Mouse (Mus musculus): ENCODE results near the gene Mmp21. TPM values are rescaled to one million over a fixed set of nuclear protein-coding genes. Genes with fewer than 3 reads are reported as not detected.

Mmp21 gene
- polyA plus RNA-seq, 1 experiment from 2014 or later, result not detected

DNA sequence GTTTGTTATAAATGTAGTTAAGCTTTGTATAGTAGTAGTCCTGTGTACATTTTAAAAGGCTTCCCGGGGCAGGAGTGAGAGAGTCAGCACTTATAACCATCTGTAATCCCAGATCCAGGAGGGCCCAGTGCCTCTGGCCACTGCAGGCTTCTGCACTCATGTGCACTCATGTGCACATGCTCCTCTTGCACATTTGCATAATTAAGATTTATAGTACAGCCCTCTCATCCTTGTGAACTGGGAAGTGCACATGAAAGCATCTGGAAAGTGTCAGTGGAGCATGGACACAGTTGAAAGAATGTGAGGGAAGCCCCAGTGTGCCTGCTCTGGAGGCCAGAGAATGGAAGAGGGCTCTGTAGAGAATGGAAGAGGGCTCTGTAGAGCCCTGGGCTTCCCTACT is 17.4 kb downstream of the Mmp21 start:
- H3K36me3 ChIP-seq, result peaks cover 97% of the 10 kb centered on the region
- H3K4me1 ChIP-seq (replicated peaks), result no peaks in the 10 kb centered on the region
- no peak for ATAC-seq (replicated peaks; ENCODE audit: insufficient number of reproducible peaks, insufficient read depth, low FRiP score, low read depth)
- H3K27me3 ChIP-seq, result no peaks in the 10 kb centered on the region
- no peak overlapping the region for H3K4me2 ChIP-seq
- WGBS, result 89% methylated on average over 1 of the region's 1 CpGs
- H3K27ac ChIP-seq, result no peak overlapping the region
- H3K9me3 ChIP-seq (replicated peaks), result no peaks in the 10 kb centered on the region
- H3K9ac ChIP-seq, result no peak overlapping the region
- H3K4me3 ChIP-seq, result no peak overlapping the region

DNA sequence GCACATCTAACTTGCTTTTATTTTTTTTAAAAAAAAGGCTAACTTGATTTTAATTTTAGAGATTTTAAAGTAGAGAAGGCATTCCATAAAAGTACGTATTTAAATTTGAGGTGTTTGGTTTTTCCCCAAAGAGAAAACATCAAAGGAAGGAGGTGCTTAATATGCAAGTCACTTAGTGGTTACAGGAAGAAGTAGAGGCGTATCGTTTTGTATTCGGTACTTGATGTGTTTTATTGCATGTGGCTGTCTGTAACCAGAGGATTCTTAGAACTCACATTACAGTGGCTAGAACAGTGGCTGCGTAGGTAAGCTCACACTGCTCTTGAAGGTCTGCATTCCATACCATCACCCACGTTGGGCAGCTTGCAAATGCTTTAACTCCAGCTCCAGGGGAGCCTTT is 34.1 kb downstream of the Mmp21 start:
- H3K27ac ChIP-seq, result no peak overlapping the region
- no peaks in the 10 kb centered on the region for H3K9me3 ChIP-seq (replicated peaks)
- H3K4me2 ChIP-seq, result no peak overlapping the region
- no peak overlapping the region for H3K4me3 ChIP-seq
- H3K9ac ChIP-seq, result no peak overlapping the region
- peaks cover 89% of the 10 kb centered on the region for H3K36me3 ChIP-seq
- H3K4me1 ChIP-seq (replicated peaks), result no peaks in the 10 kb centered on the region
- H3K27me3 ChIP-seq, result no peaks in the 10 kb centered on the region
- 90% methylated on average over 6 of the region's 6 CpGs for WGBS
- no peak for ATAC-seq (replicated peaks; ENCODE audit: insufficient number of reproducible peaks, insufficient read depth, low FRiP score, low read depth)

GRCm38 (mm10) chr7:133638821-133639220 is 41.0 kb downstream of the Mmp21 start:
- peaks cover 11% of the 10 kb centered on the region for H3K4me1 ChIP-seq (replicated peaks)
- peaks cover 40% of the 10 kb centered on the region for H3K36me3 ChIP-seq
- no peaks in the 10 kb centered on the region for H3K27me3 ChIP-seq
- peak overlapping the region; percentile 90 for H3K4me2 ChIP-seq
- no peak overlapping the region for H3K27ac ChIP-seq
- no peak for ATAC-seq (replicated peaks; ENCODE audit: insufficient number of reproducible peaks, insufficient read depth, low FRiP score, low read depth)
- no peak overlapping the region for H3K9ac ChIP-seq
- peak overlapping the region; percentile 82 for H3K4me3 ChIP-seq
- no peaks in the 10 kb centered on the region for H3K9me3 ChIP-seq (replicated peaks)
- WGBS, result 90% methylated on average over 13 of the region's 13 CpGs

DNA sequence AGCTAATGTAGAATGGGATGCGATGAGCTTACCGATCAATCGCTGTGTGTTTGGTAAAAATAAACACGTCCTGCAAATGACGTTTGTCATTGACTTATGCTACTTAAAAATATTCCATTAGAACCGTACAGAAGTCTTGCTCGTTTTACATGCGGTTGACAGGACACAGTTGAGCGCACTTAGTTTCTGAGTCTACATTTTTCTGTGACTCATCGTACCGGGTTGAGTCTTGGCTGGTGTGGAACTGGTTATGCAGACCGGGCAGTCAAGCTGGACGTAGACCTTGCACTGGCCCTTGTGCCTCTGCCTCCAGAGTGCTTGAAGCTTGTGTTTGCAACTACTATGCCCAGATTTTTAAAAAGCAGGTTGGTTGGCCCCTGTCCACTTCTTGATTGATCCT is 41.6 kb downstream of the Mmp21 start:
- H3K9ac ChIP-seq, result peak overlapping the region; percentile 88
- H3K27ac ChIP-seq, result peak overlapping the region; percentile 89; the same call in 1 of the 2 replicates
- H3K27me3 ChIP-seq, result no peaks in the 10 kb centered on the region
- WGBS, result 8% methylated on average over 13 of the region's 13 CpGs
- H3K4me2 ChIP-seq, result peak overlapping the region; percentile 90
- H3K4me3 ChIP-seq, result peak overlapping the region; percentile 82
- ATAC-seq (replicated peaks; ENCODE audit: insufficient number of reproducible peaks, insufficient read depth, low FRiP score, low read depth), result no peak
- H3K4me1 ChIP-seq (replicated peaks), result peaks cover 11% of the 10 kb centered on the region
- H3K36me3 ChIP-seq, result peaks cover 34% of the 10 kb centered on the region
- H3K9me3 ChIP-seq (replicated peaks), result no peaks in the 10 kb centered on the region

DNA sequence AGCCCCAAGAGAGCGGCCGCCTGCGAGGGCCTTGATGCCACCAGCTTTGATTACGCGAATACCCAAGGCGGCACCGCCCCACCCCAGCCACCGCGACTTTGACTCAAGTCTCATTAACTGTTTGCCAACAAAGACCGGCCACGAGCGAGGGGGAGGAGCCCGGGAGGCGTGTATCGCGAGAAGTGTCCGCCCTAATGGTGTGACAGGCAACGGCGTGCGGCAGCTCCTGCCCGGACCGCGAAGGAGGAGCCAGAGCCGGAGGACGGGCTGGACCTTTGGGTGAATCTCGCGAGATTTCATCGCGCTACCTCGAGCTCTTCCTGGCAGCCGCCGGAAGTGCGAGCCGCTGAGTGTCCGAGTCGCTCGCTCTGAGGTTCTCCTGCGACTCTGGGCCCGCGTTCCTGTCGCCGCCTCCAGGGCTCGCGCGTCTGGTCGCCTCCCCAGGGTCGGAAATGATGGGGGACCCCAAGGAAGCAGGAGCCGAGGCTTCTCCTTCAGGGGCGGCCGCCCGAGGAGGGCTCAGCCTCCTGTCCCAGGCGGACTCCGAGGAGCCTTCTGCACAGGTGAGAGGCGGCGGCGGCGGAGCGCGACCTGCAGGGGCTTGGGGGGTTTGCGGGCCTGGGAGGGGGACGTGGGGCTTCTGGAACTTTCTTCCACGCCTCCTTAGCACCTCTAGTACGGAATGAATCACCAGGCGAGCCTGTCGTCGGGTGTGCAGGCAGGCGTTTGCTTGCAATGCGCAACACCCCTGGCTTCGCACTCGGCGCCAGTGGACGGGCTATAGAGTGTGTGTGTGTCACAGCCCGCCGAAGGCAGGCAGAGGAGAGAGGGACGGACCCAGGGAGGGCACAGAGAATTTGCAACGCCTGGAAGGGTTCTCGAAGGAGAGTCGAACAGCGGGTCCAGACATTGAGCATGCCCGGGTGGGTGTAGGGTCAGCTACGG is 42.2 kb downstream of the Mmp21 start, which contains the start of gene Edrf1:
Gene Edrf1, plus strand, starts transcription at position 183 of the 945 bp plus-strand sequence.
- under 1% methylated on average over 81 of the region's 81 CpGs for whole genome bisulfite sequencing
- Histone ChIP-seq H3K9me3 (replicated peaks) (no peaks in the 10 kb centered on the region), H3K36me3 (peaks cover 28% of the 10 kb centered on the region), H3K4me3 (peak within 1 kb of the TSS; percentile 82), H3K27me3 (no peaks in the 10 kb centered on the region), H3K4me2 (peak within 1 kb of the TSS; percentile 90), H3K9ac (peak within 1 kb of the TSS; percentile 88), H3K4me1 (replicated peaks) (peaks cover 11% of the 10 kb centered on the region), H3K27ac (peak within 1 kb of the TSS; percentile 90)
- peak; percentile 99 for ATAC-seq (replicated peaks; ENCODE audit: insufficient number of reproducible peaks, insufficient read depth, low FRiP score, low read depth)

GRCm38 (mm10) chr7:133636738-133637352 is 43.0 kb downstream of the Mmp21 start:
- Histone ChIP-seq H3K4me2 (peak overlapping the region; percentile 86), H3K36me3 (peaks cover 20% of the 10 kb centered on the region), H3K27me3 (no peaks in the 10 kb centered on the region), H3K27ac (peak overlapping the region; percentile 90), H3K4me3 (peak overlapping the region; percentile 82), H3K9ac (peak overlapping the region; percentile 77), H3K9me3 (replicated peaks) (no peaks in the 10 kb centered on the region), H3K4me1 (replicated peaks) (peaks cover 11% of the 10 kb centered on the region)
- 2% methylated on average over 21 of the region's 21 CpGs for WGBS
- peak; percentile 8 for ATAC-seq (replicated peaks; ENCODE audit: insufficient number of reproducible peaks, insufficient read depth, low FRiP score, low read depth)

DNA sequence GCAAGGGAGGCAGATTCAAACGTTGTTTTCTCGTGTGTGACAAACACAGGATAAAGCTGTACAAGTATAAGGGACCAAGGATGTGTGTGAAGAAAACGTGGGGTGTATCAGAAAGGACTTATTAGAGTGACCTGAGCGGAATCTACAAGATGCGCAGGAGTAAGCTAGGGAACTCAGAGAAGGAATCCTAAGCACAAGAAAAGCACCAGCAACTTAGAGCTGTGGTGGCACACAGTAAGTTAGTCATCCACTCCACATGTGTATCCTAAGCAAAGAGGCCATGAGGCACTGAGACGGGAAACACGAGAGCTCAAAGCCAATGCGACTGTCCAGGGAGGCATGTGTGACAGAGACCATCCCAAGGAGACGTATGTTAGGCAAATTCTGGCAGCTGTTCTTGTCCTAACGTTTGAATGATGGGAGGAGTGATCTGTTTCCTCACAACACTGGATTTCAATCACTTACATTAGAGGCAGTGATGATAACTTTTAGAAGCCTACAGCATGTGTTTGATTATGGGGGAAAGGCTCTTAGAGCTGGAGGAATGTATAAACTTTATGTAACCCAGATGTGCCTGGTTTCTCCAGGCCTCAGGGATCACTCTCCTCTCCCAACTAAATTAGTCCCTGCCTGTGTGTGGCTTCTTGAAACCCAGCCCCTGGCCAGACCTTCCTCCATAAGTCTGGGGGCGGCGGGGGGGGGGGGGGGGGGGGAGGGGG is 44.8 kb downstream of the Mmp21 start:
- 50% methylated on average over 10 of the region's 12 CpGs for WGBS
- H3K4me3 ChIP-seq, result no peak overlapping the region
- no peak overlapping the region for H3K4me2 ChIP-seq
- no peak for ATAC-seq (replicated peaks; ENCODE audit: insufficient number of reproducible peaks, insufficient read depth, low FRiP score, low read depth)
- peaks cover 11% of the 10 kb centered on the region for H3K4me1 ChIP-seq (replicated peaks)
- no peaks in the 10 kb centered on the region for H3K27me3 ChIP-seq
- no peak overlapping the region for H3K9ac ChIP-seq
- H3K9me3 ChIP-seq (replicated peaks), result no peaks in the 10 kb centered on the region
- no peak overlapping the region for H3K27ac ChIP-seq
- peaks cover 8% of the 10 kb centered on the region for H3K36me3 ChIP-seq

DNA sequence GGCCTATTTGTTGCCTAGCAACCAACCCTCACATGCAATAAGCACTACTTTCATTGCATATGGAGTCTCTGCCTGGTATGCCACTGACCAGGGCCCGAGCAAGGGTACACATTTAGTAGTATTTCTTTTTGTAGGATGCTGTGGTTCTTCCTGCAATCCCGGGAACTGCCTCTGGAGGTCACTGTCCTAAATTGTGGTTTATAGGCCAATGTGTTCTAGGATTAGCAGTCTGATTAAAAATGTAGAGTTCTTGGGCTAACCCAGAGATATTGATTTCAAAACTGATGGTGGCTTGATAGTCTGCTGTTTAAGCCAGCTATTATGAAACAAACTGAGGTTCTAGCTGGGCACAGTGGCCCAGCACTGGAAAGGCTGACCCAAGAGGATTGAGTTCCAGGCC is 47.4 kb downstream of the Mmp21 start:
- no peak overlapping the region for H3K4me3 ChIP-seq
- no peak for ATAC-seq (replicated peaks; ENCODE audit: insufficient number of reproducible peaks, insufficient read depth, low FRiP score, low read depth)
- no peak overlapping the region for H3K27ac ChIP-seq
- no peaks in the 10 kb centered on the region for H3K36me3 ChIP-seq
- no peak overlapping the region for H3K9ac ChIP-seq
- H3K4me2 ChIP-seq, result no peak overlapping the region
- H3K9me3 ChIP-seq (replicated peaks), result no peaks in the 10 kb centered on the region
- H3K4me1 ChIP-seq (replicated peaks), result no peaks in the 10 kb centered on the region
- H3K27me3 ChIP-seq, result no peaks in the 10 kb centered on the region
- WGBS, result 18% methylated on average over 2 of the region's 2 CpGs

DNA sequence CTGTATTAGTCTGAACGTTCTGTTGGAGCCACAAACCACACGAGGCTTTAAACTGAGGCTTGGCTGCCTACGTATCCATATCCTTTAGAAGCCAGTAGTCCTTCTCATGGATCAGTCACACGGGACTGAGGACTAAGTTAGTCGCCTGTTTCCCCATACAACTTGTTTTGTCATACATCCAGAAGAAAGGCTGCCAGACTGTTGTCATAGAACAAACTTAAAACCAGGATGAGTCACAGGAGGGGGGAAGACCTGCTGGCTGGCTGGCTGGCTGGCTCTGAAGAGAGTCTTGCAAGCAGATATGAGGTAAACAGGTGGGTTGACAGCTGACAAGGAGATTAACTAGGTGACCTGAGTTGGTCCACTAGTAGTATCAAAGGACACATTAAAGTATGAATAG is 49.0 kb downstream of the Mmp21 start:
- H3K4me2 ChIP-seq, result no peak overlapping the region
- no peak overlapping the region for H3K9ac ChIP-seq
- no peaks in the 10 kb centered on the region for H3K9me3 ChIP-seq (replicated peaks)
- no peaks in the 10 kb centered on the region for H3K27me3 ChIP-seq
- ATAC-seq (replicated peaks; ENCODE audit: insufficient number of reproducible peaks, insufficient read depth, low FRiP score, low read depth), result no peak
- no peaks in the 10 kb centered on the region for H3K4me1 ChIP-seq (replicated peaks)
- 68% methylated on average over 5 of the region's 5 CpGs for WGBS
- no peak overlapping the region for H3K27ac ChIP-seq
- no peak overlapping the region for H3K4me3 ChIP-seq
- no peaks in the 10 kb centered on the region for H3K36me3 ChIP-seq

DNA sequence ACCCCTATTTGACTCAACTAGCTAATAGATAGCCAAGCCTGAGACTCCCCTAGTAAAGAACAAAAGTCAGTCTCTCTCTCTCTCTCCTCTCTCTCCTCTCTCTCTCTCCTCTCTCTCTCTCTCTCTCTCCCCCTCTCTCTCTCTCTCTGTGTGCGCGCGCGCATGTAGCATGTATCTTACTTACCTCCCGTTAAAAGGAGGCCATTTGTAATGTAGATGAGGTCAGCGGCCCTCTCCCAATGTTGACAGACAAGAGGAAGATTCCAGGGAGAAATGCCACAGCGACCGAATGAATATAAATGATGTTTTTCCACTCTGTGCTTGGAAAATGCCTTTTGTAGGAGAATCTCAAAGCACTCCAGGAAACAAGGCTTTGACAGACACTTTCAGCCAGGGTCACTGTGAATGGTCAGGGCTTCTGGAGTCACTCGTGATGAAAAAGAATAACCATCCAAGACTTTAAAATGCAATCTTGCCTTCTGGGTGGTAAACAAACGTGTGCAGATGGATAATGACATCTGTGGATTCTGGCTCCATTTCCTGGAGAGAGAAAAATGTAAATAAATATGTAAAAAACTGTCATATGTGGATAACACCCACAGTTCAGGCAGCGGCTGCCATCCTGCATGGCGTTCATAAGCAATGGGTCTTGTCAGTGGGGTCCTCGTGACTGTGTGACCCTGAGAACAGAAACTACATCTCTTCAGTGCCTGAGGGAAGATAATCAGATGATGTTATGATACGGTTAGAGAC is 52.5 kb downstream of the Mmp21 start:
- no peaks in the 10 kb centered on the region for H3K36me3 ChIP-seq
- H3K4me1 ChIP-seq (replicated peaks), result no peaks in the 10 kb centered on the region
- H3K4me2 ChIP-seq, result no peak overlapping the region
- H3K9me3 ChIP-seq (replicated peaks), result no peaks in the 10 kb centered on the region
- H3K27me3 ChIP-seq, result no peaks in the 10 kb centered on the region
- no peak overlapping the region for H3K27ac ChIP-seq
- H3K9ac ChIP-seq, result no peak overlapping the region
- 56% methylated on average over 14 of the region's 14 CpGs for WGBS
- ATAC-seq (replicated peaks; ENCODE audit: insufficient number of reproducible peaks, insufficient read depth, low FRiP score, low read depth), result no peak
- H3K4me3 ChIP-seq, result no peak overlapping the region

Data from heart, embryonic 15.5 days (tissue).